Mouse (Mus musculus): ENCODE data around the gene Gm3739. TPM values are rescaled to one million over a fixed set of nuclear protein-coding genes. Genes with fewer than 3 reads are reported as not detected.
"Not testable (repeated sequence)": the region's sequence is repeated elsewhere in the genome, so short reads cannot be mapped to it uniquely, and the experiment has no call there.

The Gm3739 gene
- total RNA-seq (2015; ENCODE audit: low replicate concordance) (not detected in 2 replicates), total RNA-seq (2017; ENCODE audit: low replicate concordance) (not detected in 2 replicates)

DNA sequence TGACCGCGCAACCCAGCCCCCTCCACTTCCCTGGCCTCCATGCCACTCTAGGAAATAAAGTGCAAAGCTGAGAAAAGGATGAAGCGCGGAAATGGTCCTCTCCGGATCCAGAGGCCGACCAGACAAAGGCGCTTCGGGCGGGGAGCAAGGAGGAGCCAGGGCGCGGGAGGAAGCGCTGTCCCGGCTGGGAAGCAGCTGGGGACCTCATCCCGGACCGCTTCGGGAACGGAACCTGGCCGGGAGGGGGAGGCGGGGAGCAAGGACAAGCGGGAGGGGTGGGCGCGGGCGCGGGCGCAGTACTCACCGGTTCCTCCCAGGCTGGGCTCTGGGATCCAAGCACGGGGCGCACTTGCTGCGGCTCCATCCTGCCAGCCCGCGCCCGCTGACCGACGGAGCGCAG lies at the start of gene Gm3739:
Gene Gm3739 (minus strand): TSS at position 389 of the 400 bp plus-strand sequence.
- ATAC-seq (replicated peaks; ENCODE audit: low FRiP score, poor library complexity, severe bottlenecking), result not testable (repeated sequence)

DNA sequence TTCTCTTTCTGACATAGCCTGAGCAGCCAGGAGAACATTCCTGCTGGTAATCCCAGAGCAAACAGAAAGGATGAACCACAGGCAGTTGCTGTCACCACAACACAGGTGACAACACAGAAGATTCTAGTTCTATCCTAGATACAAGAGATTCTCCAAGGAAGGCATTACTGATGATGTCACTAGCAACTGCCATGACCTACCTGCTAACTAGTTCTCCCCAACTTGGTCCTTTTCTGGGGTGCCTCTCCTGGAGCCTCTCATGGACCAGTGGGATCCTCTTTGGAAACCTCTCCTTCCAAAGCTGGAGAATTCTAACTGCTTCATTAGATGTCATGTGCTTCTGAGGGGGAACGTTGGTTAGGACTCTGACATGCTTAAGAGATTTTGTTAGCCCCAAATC lies 17.4 kb upstream of the Gm3739 start, which contains the start of gene Gm5797:
Gene Gm5797 (minus strand): TSS at position 101 of the 400 bp plus-strand sequence.
- ATAC-seq (replicated peaks; ENCODE audit: low FRiP score, poor library complexity, severe bottlenecking), result not testable (repeated sequence)

DNA sequence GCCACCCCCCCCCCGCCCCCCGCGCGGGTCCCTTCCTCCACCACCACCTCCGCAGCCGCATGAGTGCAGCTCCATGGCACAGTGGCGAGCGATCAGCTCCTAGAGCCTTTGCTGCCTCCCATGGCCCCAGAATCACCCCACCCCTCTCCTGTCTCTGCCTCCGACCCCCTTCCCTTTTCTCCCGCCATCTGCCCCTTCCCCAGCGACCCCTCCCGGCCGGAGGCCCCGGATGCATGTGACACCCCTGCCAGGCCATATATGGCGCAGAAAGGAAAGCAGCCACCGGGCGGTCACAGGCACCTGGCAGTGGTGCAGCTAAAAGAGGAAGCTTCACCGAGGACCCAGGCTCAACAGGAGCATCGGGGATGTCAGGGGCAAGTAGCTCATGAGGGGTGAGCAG lies 244 bp upstream of the Gm3739 start:
- ATAC-seq (replicated peaks; ENCODE audit: low FRiP score, poor library complexity, severe bottlenecking), result not testable (repeated sequence)

DNA sequence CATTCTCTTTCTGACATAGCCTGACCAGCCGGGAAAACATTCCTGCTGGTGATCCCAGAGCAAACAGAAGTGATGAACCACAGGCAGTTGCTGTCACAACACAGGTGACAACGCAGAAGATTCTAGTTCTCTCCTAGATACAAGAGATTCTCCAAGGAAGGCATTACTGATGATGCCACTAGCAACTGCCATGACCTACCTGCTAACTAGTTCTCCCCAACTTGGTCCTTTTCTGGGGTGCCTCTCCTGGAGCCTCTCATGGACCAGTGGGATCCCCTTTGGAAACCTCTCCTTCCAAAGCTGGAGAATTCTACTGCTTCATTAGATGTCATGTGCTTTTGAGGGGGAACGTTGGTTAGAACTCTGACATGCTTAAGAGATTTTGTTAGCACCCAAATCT lies 50.2 kb downstream of the Gm3739 start, which contains the start of gene Gm3727:
Gene Gm3727 (minus strand): TSS at position 101 of the 400 bp plus-strand sequence.
- ATAC-seq (replicated peaks; ENCODE audit: low FRiP score, poor library complexity, severe bottlenecking), result not testable (repeated sequence)

Other genes starting within 250 kb of the Gm3739 start
- not detected in 2 replicates for gene Gm3696, start 214.4 kb downstream of the Gm3739 start, total RNA-seq (2015; ENCODE audit: low replicate concordance)
- gene Gm3696, start 214.4 kb downstream of the Gm3739 start, total RNA-seq (2017; ENCODE audit: low replicate concordance), result not detected in 2 replicates
- not detected in 2 replicates for gene Gm6676, start 189.6 kb downstream of the Gm3739 start, total RNA-seq (2015; ENCODE audit: low replicate concordance)
- gene Gm6676, start 189.6 kb downstream of the Gm3739 start, total RNA-seq (2017; ENCODE audit: low replicate concordance), result not detected in 2 replicates
- not detected in 2 replicates for gene Gm3512, start 140.5 kb downstream of the Gm3739 start, total RNA-seq (2015; ENCODE audit: low replicate concordance)
- gene Gm3512, start 140.5 kb downstream of the Gm3739 start, total RNA-seq (2017; ENCODE audit: low replicate concordance), result not detected in 2 replicates
- not detected in 2 replicates for gene Gm16434, start 120.5 kb downstream of the Gm3739 start, total RNA-seq (2015; ENCODE audit: low replicate concordance)
- gene Gm16434, start 120.5 kb downstream of the Gm3739 start, total RNA-seq (2017; ENCODE audit: low replicate concordance), result not detected in 2 replicates
- not detected in 2 replicates for gene Gm3727, start 50.3 kb downstream of the Gm3739 start, total RNA-seq (2015; ENCODE audit: low replicate concordance)
- not detected in 2 replicates for gene Gm3727, start 50.3 kb downstream of the Gm3739 start, total RNA-seq (2017; ENCODE audit: low replicate concordance)
- gene Gm5797, start 17.3 kb upstream of the Gm3739 start, total RNA-seq (2015; ENCODE audit: low replicate concordance), result not detected in 2 replicates
- gene Gm5797, start 17.3 kb upstream of the Gm3739 start, total RNA-seq (2017; ENCODE audit: low replicate concordance), result not detected in 2 replicates
- not detected in 2 replicates for gene Gm8374, start 50.1 kb upstream of the Gm3739 start, total RNA-seq (2015; ENCODE audit: low replicate concordance)
- gene Gm8374, start 50.1 kb upstream of the Gm3739 start, total RNA-seq (2017; ENCODE audit: low replicate concordance), result not detected in 2 replicates
- not detected in 2 replicates for gene Gm3755, start 135.9 kb upstream of the Gm3739 start, total RNA-seq (2015; ENCODE audit: low replicate concordance)
- not detected in 2 replicates for gene Gm3755, start 135.9 kb upstream of the Gm3739 start, total RNA-seq (2017; ENCODE audit: low replicate concordance)
- gene Gm3752, start 168.7 kb upstream of the Gm3739 start, total RNA-seq (2015; ENCODE audit: low replicate concordance), result not detected in 2 replicates
- gene Gm3752, start 168.7 kb upstream of the Gm3739 start, total RNA-seq (2017; ENCODE audit: low replicate concordance), result not detected in 2 replicates